In genomic region chr15:94137159-94137952, GRCm38 (mm10) we compare ENCODE assay signal across 14 mouse cellular contexts.
DNase-seq lines count a peak whose midpoint lies in the region; ATAC-seq lines count a peak whose summit lies in the region.
"Had no signal": no experiment of that assay in that cellular context is flagged by ENCODE, and none has a peak within 500 bp of the region (broad histone marks: within the 10 kb centered on the region; RNA-seq: fewer than 3 reads in every experiment).

No protein-coding gene starts in this region.

- no peak overlapping the region for H3K27ac ChIP-seq in hindbrain, embryonic 15.5 days (replicated peaks)
- H3K27ac ChIP-seq: embryonic facial prominence, embryonic 15.5 days; kidney, postnatal 0 days; stomach, postnatal 0 days had no signal

- intact Hi-C loops in heart, postnatal 10 days (cut with DNase I): no loop called here

- H3K36me3 ChIP-seq in hindbrain, embryonic 15.5 days: no peaks in the 10 kb centered on the region
- H3K36me3 ChIP-seq: embryonic facial prominence, embryonic 15.5 days had no signal

- DNase-seq in frontal cortex, postnatal 10 days (ENCODE audit: low spot score in 2 of 2): no peak
- DNase-seq in mesoderm, embryonic 11.5 days (ENCODE audit: low read depth, low spot score): peak; percentile 12
- DNase-seq in spleen, postnatal 36 days (ENCODE audit: low spot score in 2 of 2): no peak
- no peak for DNase-seq in heart, postnatal 10 days
- no peak for DNase-seq in lung, postnatal 14 days
- DNase-seq: B cell, adult 2 months had no signal

- H3K27me3 ChIP-seq in hindbrain, embryonic 15.5 days: no peaks in the 10 kb centered on the region
- H3K27me3 ChIP-seq: embryonic facial prominence, embryonic 15.5 days; Patski had no signal

- H3K4me2 ChIP-seq in hindbrain, embryonic 15.5 days: peak overlapping the region; percentile 47
- H3K4me2 ChIP-seq: embryonic facial prominence, embryonic 15.5 days; heart, embryonic 11.5 days had no signal

- H3K9ac ChIP-seq in hindbrain, embryonic 15.5 days: no peak overlapping the region
- H3K9ac ChIP-seq: embryonic facial prominence, embryonic 15.5 days had no signal

- WGBS in hindbrain, embryonic 15.5 days: 45% methylated on average over 27 of the region's 27 CpGs

- peak overlapping the region; percentile 15 for H3K4me3 ChIP-seq in hindbrain, embryonic 15.5 days
- H3K4me3 ChIP-seq: embryonic facial prominence, embryonic 15.5 days had no signal

- no peaks in the 10 kb centered on the region for H3K9me3 ChIP-seq in hindbrain, embryonic 15.5 days
- H3K9me3 ChIP-seq: embryonic facial prominence, embryonic 15.5 days had no signal

- peak; percentile 50; the same call in 1 of the 2 replicates for ATAC-seq in frontal cortex, adult (ENCODE audit: low TSS enrichment)
- ATAC-seq in common myeloid progenitor, adult 5-6 weeks (replicated peaks; ENCODE audit: low read depth, poor library complexity, severe bottlenecking): peak; percentile 69
- peak; percentile 56; the same call in 1 of the 2 replicates for ATAC-seq in hindbrain, embryonic 15.5 days (ENCODE audit: low FRiP score, low read depth)
- ATAC-seq: Patski had no signal

- H3K4me1 ChIP-seq in hindbrain, embryonic 15.5 days (replicated peaks): 0 out of 2 replicates have a peak, but pooled peaks cover 4% of the 10 kb centered on the region
